Mouse (Mus musculus): ENCODE measurements at regions not wholly inside any gene's neighbourhood (a gene's known extent, or its start where the extent isn't known, plus 50 kb on each side); places are given as distances from the start of the nearest gene placed in this dataset.

GRCm38 (mm10) chr3:143823395-143823777, 381.6 kb downstream of the Lmo4 start:
- in situ Hi-C loops (cut with MboI; ENCODE audit: low sequenced_read_pairs), result no loop called here

GRCm38 (mm10) chr3:143822564-143823394, 382.2 kb downstream of the Lmo4 start:
- in situ Hi-C loops (cut with MboI; ENCODE audit: low sequenced_read_pairs), result no loop called here

- in situ Hi-C loops (cut with MboI; ENCODE audit: low sequenced_read_pairs), result no loop called here
Observed at GRCm38 (mm10) chr3:143807544-143807943, 397.5 kb downstream of the Lmo4 start.

GRCm38 (mm10) chr3:143806940-143807339, 398.1 kb downstream of the Lmo4 start:
- in situ Hi-C loops (cut with MboI; ENCODE audit: low sequenced_read_pairs), result no loop called here

- in situ Hi-C loops (cut with MboI; ENCODE audit: low sequenced_read_pairs), result no loop called here
Observed at GRCm38 (mm10) chr3:143797850-143798249, 407.2 kb downstream of the Lmo4 start.

- in situ Hi-C loops (cut with MboI; ENCODE audit: low sequenced_read_pairs), result no loop called here
Observed at GRCm38 (mm10) chr3:143790905-143791304, 414.1 kb downstream of the Lmo4 start.

- in situ Hi-C loops (cut with MboI; ENCODE audit: low sequenced_read_pairs), result no loop called here
Observed at GRCm38 (mm10) chr3:143789932-143790570, 415.0 kb downstream of the Lmo4 start.

GRCm38 (mm10) chr3:143786889-143787288, 418.1 kb downstream of the Lmo4 start:
- in situ Hi-C loops (cut with MboI; ENCODE audit: low sequenced_read_pairs), result no loop called here

- in situ Hi-C loops (cut with MboI; ENCODE audit: low sequenced_read_pairs), result no loop called here
Observed at GRCm38 (mm10) chr3:143784353-143784791, 420.6 kb downstream of the Lmo4 start.

GRCm38 (mm10) chr3:143778161-143778560, 426.9 kb downstream of the Lmo4 start:
- in situ Hi-C loops (cut with MboI; ENCODE audit: low sequenced_read_pairs), result no loop called here

- in situ Hi-C loops (cut with MboI; ENCODE audit: low sequenced_read_pairs), result no loop called here
Observed at GRCm38 (mm10) chr3:143759337-143759736, 445.7 kb downstream of the Lmo4 start.

- in situ Hi-C loops (cut with MboI; ENCODE audit: low sequenced_read_pairs), result no loop called here
Observed at GRCm38 (mm10) chr3:143753197-143753596, 451.8 kb downstream of the Lmo4 start.

GRCm38 (mm10) chr3:143752660-143753059, 452.4 kb downstream of the Lmo4 start:
- in situ Hi-C loops (cut with MboI; ENCODE audit: low sequenced_read_pairs), result no loop called here

GRCm38 (mm10) chr3:143750128-143750527, 454.9 kb downstream of the Lmo4 start:
- in situ Hi-C loops (cut with MboI; ENCODE audit: low sequenced_read_pairs), result no loop called here

GRCm38 (mm10) chr3:143743649-143744048, 461.4 kb downstream of the Lmo4 start:
- in situ Hi-C loops (cut with MboI; ENCODE audit: low sequenced_read_pairs), result no loop called here

- in situ Hi-C loops (cut with MboI; ENCODE audit: low sequenced_read_pairs), result no loop called here
Observed at GRCm38 (mm10) chr3:143742786-143743571, 462.0 kb downstream of the Lmo4 start.

GRCm38 (mm10) chr3:143738676-143739075, 466.3 kb downstream of the Lmo4 start:
- in situ Hi-C loops (cut with MboI; ENCODE audit: low sequenced_read_pairs), result no loop called here

- in situ Hi-C loops (cut with MboI; ENCODE audit: low sequenced_read_pairs), result no loop called here
Observed at GRCm38 (mm10) chr3:143737844-143738243, 467.2 kb downstream of the Lmo4 start.

- in situ Hi-C loops (cut with MboI; ENCODE audit: low sequenced_read_pairs), result no loop called here
Observed at GRCm38 (mm10) chr3:143736651-143737398, 468.2 kb downstream of the Lmo4 start.

- in situ Hi-C loops (cut with MboI; ENCODE audit: low sequenced_read_pairs), result no loop called here
Observed at GRCm38 (mm10) chr3:143734791-143735190, 470.2 kb downstream of the Lmo4 start.
